Mouse (Mus musculus) thymus, adult 2 months (tissue): Measurements from ENCODE around the gene Topbp1.

Experiments used
- CTCF ChIP-seq: fragments of 200-500 bp; IDR thresholded peaks from 2 replicates; pipeline ENCODE4 v1.5.1; 2012; ENCODE audit warnings: mild to moderate bottlenecking, control low read depth, low read length, moderate library complexity, borderline replicate concordance; ENCODE audit not compliant: control insufficient read depth, poor library complexity, insufficient read depth; ENCODE audit errors: extremely low read depth
- POLR2A ChIP-seq: fragments of 200-500 bp; IDR thresholded peaks from 2 replicates; pipeline ENCODE4 v1.6.1; 2012; ENCODE audit warnings: mild to moderate bottlenecking, low read length, control low read depth, moderate library complexity; ENCODE audit not compliant: control insufficient read depth, poor library complexity, insufficient read depth; ENCODE audit errors: extremely low read depth

DNA sequence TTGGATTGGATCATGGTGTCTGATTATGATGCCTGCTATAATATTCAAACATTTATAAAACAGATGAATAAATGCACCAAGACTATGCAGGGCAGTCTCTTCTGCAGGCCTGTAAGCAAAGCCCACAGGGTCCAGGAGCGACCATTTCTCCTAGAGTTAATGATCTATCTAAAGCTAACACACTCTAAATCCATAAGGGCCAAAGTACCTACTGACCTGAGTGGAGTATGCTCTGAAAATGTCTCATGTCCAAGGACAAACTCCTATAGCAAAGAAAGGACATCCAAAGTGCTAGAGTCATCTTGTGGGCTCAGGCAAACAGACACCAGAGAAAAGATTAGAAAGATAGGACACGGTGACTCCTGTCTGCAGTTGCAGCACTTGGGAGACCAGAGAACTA lies 10.5 kb upstream of the Topbp1 start:
- TF ChIP-seq CTCF, result no peak
- TF ChIP-seq POLR2A, result no peak
